Mouse (Mus musculus): ENCODE results near the gene Cyp3a25. TPM values are rescaled to one million over a fixed set of nuclear protein-coding genes. Genes with fewer than 3 reads are reported as not detected.
"Not testable (repeated sequence)": the region's sequence is repeated elsewhere in the genome, so short reads cannot be mapped to it uniquely, and the experiment has no call there.

The Cyp3a25 gene
- not detected for polyA plus RNA-seq (2012; fragmentation: generic; extraction: Trizol)

DNA sequence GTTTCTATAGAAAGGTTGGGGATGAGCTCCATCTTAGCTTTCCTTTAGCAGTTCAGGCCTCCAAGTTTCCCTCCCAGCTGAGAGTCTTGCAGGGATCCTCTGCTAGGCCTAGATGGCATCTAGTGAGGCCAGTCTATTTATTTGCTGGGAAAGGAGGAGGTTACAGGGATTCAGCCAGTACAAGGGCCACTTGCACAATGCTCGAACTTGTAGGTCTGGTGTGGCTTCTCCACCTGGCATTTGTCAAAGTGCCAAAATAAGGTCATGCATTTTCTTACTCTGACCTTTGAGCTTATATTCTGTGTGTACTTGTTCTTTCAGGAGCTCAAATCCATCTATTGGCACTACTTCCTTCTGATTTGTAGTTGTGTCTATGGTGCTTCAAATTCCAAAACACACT lies at the start of gene Cyp3a25:
Gene Cyp3a25 (minus strand): TSS at position 110 of the 400 bp plus-strand sequence.
- H3ac ChIP-seq (ENCODE audit: control insufficient read depth, insufficient read length); H3K79me2 ChIP-seq (ENCODE audit: control insufficient read depth, insufficient read depth); H3K36me3 ChIP-seq (ENCODE audit: control insufficient read depth, insufficient read depth); H3K27me3 ChIP-seq (ENCODE audit: control insufficient read depth, insufficient read depth, insufficient read length); H3K4me2 ChIP-seq (ENCODE audit: low read depth); H3K4me3 ChIP-seq: not testable (repeated sequence)

DNA sequence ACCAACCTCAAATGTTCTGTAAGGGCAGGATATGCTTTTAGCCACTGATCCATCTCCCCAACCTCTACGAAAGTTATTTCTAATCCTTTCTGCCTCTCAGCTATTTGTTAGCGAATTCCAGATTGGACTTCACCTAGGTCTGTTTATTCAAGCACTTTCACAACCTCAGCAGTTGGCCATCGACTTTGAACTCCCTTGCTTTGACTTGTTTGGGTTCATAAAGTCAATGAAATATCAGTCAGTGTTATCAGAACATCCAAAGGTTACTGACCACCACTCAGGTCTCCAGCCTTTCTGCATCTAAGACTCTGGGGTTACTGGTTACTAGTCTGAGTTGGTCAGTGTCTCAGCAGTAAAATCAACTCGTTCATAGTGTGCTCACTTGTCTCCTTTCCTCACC lies 11.7 kb upstream of the Cyp3a25 start:
- no peaks in the 10 kb centered on the region for H3K27me3 ChIP-seq (ENCODE audit: control insufficient read depth, insufficient read depth, insufficient read length)
- TF ChIP-seq MAX (IDR thresholded peaks at IDR 0.05; ENCODE audit: low read depth): no peak
- no peak for TF ChIP-seq SRF (IDR thresholded peaks at IDR 0.05; ENCODE audit: control insufficient read depth, insufficient read length, low read depth)
- no peak for TF ChIP-seq USF1 (IDR thresholded peaks at IDR 0.05; ENCODE audit: low read depth)
- TF ChIP-seq TCF12 (IDR thresholded peaks at IDR 0.05; ENCODE audit: insufficient read depth, poor library complexity, severe bottlenecking): no peak
- TF ChIP-seq REST (IDR thresholded peaks at IDR 0.05; ENCODE audit: insufficient read depth, insufficient read length): no peak
- no peak for TF ChIP-seq POLR2A (IDR thresholded peaks at IDR 0.05; ENCODE audit: insufficient read length, low read depth)
- TF ChIP-seq TCF3 (IDR thresholded peaks at IDR 0.05; ENCODE audit: insufficient read length, low read depth): no peak
- TF ChIP-seq CEBPB (IDR thresholded peaks at IDR 0.05; ENCODE audit: insufficient read depth, poor library complexity, severe bottlenecking): no peak
- no peak for TF ChIP-seq MYOG (IDR thresholded peaks at IDR 0.05; ENCODE audit: control insufficient read depth in 1 of 3, insufficient read depth in 1 of 3, insufficient read length in 2 of 3, low read depth in 2 of 3)
- no peak for TF ChIP-seq POLR2AphosphoS2 (IDR thresholded peaks at IDR 0.05; ENCODE audit: insufficient read length, low read depth)
- no peak for TF ChIP-seq MYOD1 (IDR thresholded peaks at IDR 0.05; ENCODE audit: control insufficient read depth in 1 of 3, insufficient read length in 2 of 3, low read depth in 2 of 3)
- no peak for TF ChIP-seq E2F4 (IDR thresholded peaks at IDR 0.05; ENCODE audit: insufficient read depth)
- no peaks in the 10 kb centered on the region for H3K79me2 ChIP-seq (ENCODE audit: control insufficient read depth, insufficient read depth)
- no peak overlapping the region for H3K4me2 ChIP-seq (ENCODE audit: low read depth)
- H3K36me3 ChIP-seq (ENCODE audit: control insufficient read depth, insufficient read depth): no peaks in the 10 kb centered on the region
- H3K4me3 ChIP-seq: no peak overlapping the region
- no peak overlapping the region for H3ac ChIP-seq (ENCODE audit: control insufficient read depth, insufficient read length)

DNA sequence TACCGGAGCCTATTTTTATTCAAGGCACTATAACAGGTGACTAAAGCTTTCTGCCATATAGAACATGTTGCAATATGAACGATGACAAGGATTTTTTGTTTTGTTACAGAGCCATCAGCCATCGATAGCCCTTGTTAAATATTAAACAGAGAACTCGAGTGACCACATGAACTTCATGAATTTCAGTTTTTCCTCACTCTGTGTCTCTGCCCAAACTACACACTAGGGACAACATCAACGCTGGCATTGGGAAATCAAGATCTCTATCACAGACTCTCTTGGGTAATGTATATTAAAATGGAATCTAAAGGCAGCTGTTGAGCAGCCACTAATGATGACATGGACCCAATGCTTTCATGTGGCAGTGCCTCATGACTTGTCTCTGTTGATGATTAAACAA lies 8.9 kb upstream of the Cyp3a25 start:
- Histone ChIP-seq H3K4me3 (no peak overlapping the region), H3ac (ENCODE audit: control insufficient read depth, insufficient read length) (no peak overlapping the region), H3K4me2 (ENCODE audit: low read depth) (no peak overlapping the region), H3K36me3 (ENCODE audit: control insufficient read depth, insufficient read depth) (no peaks in the 10 kb centered on the region), H3K79me2 (ENCODE audit: control insufficient read depth, insufficient read depth) (no peaks in the 10 kb centered on the region), H3K27me3 (ENCODE audit: control insufficient read depth, insufficient read depth, insufficient read length) (no peaks in the 10 kb centered on the region)
- TF ChIP-seq CEBPB (IDR thresholded peaks at IDR 0.05; ENCODE audit: insufficient read depth, poor library complexity, severe bottlenecking): no peak

DNA sequence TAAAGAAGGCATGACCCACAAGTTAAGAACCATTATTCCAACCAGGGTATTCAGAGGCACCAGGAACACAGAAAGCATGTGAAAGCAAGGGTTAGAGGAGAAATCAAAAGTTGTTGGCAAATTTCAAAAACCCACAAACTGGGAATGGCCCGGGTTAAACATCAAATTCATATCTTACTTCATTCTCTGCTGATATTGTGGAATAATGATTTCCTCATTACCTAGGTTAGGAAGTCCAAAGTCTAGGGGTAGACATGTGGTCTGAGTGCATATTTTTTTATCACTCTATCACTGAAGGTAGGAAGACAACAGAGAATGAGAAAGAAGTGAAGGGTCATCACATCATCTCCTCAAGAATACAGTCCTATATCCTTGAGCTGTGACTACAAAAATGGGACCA lies 1.8 kb upstream of the Cyp3a25 start:
- no peaks in the 10 kb centered on the region for H3K36me3 ChIP-seq (ENCODE audit: control insufficient read depth, insufficient read depth)
- H3ac ChIP-seq (ENCODE audit: control insufficient read depth, insufficient read length): no peak overlapping the region
- H3K27me3 ChIP-seq (ENCODE audit: control insufficient read depth, insufficient read depth, insufficient read length): no peaks in the 10 kb centered on the region
- H3K4me3 ChIP-seq: no peak overlapping the region
- H3K4me2 ChIP-seq (ENCODE audit: low read depth): no peak overlapping the region
- no peaks in the 10 kb centered on the region for H3K79me2 ChIP-seq (ENCODE audit: control insufficient read depth, insufficient read depth)
- TF ChIP-seq TCF3 (IDR thresholded peaks at IDR 0.05; ENCODE audit: insufficient read length, low read depth): no peak
- TF ChIP-seq POLR2A (IDR thresholded peaks at IDR 0.05; ENCODE audit: insufficient read length, low read depth): no peak
- TF ChIP-seq MYOD1 (IDR thresholded peaks at IDR 0.05; ENCODE audit: control insufficient read depth in 1 of 3, insufficient read length in 2 of 3, low read depth in 2 of 3): no peak
- no peak for TF ChIP-seq E2F4 (IDR thresholded peaks at IDR 0.05; ENCODE audit: insufficient read depth)
- no peak for TF ChIP-seq USF1 (IDR thresholded peaks at IDR 0.05; ENCODE audit: low read depth)
- no peak for TF ChIP-seq MYOG (IDR thresholded peaks at IDR 0.05; ENCODE audit: control insufficient read depth in 1 of 3, insufficient read depth in 1 of 3, insufficient read length in 2 of 3, low read depth in 2 of 3)

DNA sequence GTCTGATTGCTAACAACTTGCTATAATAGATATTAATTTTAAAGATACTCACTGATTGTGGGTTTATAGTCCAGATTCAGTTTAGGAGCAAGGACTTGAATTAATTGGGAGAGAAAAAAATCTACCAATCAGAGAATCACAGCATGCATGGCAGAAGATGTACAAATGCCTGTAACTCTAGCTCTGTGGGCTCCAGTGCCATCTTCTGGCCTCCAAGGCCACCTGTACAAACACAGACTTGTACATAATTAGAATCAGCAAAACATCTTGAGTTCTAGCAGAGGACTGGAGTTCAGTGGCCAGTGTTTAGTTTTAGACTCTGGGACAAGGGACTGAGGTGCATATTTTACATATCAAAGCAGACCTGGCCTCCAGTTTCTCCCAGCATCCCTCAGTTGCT lies 42.3 kb downstream of the Cyp3a25 start:
- TF ChIP-seq MYOG (IDR thresholded peaks at IDR 0.05; ENCODE audit: control insufficient read depth in 1 of 3, insufficient read depth in 1 of 3, insufficient read length in 2 of 3, low read depth in 2 of 3): no peak
- no peak for TF ChIP-seq REST (IDR thresholded peaks at IDR 0.05; ENCODE audit: insufficient read depth, insufficient read length)
- TF ChIP-seq MYOD1 (IDR thresholded peaks at IDR 0.05; ENCODE audit: control insufficient read depth in 1 of 3, insufficient read length in 2 of 3, low read depth in 2 of 3): no peak
- no peak for TF ChIP-seq E2F4 (IDR thresholded peaks at IDR 0.05; ENCODE audit: insufficient read depth)
- TF ChIP-seq POLR2A (IDR thresholded peaks at IDR 0.05; ENCODE audit: insufficient read length, low read depth): no peak
- TF ChIP-seq CEBPB (IDR thresholded peaks at IDR 0.05; ENCODE audit: insufficient read depth, poor library complexity, severe bottlenecking): no peak
- TF ChIP-seq TCF3 (IDR thresholded peaks at IDR 0.05; ENCODE audit: insufficient read length, low read depth): no peak
- no peak for TF ChIP-seq USF1 (IDR thresholded peaks at IDR 0.05; ENCODE audit: low read depth)
- TF ChIP-seq MAX (IDR thresholded peaks at IDR 0.05; ENCODE audit: low read depth): no peak
- H3K36me3 ChIP-seq (ENCODE audit: control insufficient read depth, insufficient read depth): no peaks in the 10 kb centered on the region

More for the DNA sequence above, 42.3 kb downstream of the Cyp3a25 start:
- Histone ChIP-seq H3K27me3 (ENCODE audit: control insufficient read depth, insufficient read depth, insufficient read length) (no peaks in the 10 kb centered on the region), H3K4me2 (ENCODE audit: low read depth) (no peak overlapping the region), H3K4me3 (no peak overlapping the region), H3K79me2 (ENCODE audit: control insufficient read depth, insufficient read depth) (no peaks in the 10 kb centered on the region), H3ac (ENCODE audit: control insufficient read depth, insufficient read length) (no peak overlapping the region)

Other genes starting within 250 kb of the Cyp3a25 start
- gene Cyp3a44, start 203.7 kb downstream of the Cyp3a25 start, polyA plus RNA-seq (2012; fragmentation: generic; extraction: Trizol): not detected
- gene Cyp3a11, start 129.7 kb downstream of the Cyp3a25 start, polyA plus RNA-seq (2012; fragmentation: generic; extraction: Trizol): not detected
- not detected for gene Cyp3a59, start 69.6 kb upstream of the Cyp3a25 start, polyA plus RNA-seq (2012; fragmentation: generic; extraction: Trizol)
- not detected for gene Gm5565, start 150.9 kb upstream of the Cyp3a25 start, polyA plus RNA-seq (2012; fragmentation: generic; extraction: Trizol)
- gene Gm6309, start 161.1 kb upstream of the Cyp3a25 start, polyA plus RNA-seq (2012; fragmentation: generic; extraction: Trizol): not detected
- gene 1700001J03Rik, start 175.7 kb upstream of the Cyp3a25 start, polyA plus RNA-seq (2012; fragmentation: generic; extraction: Trizol): not detected
- gene Rnf6, start 211.9 kb upstream of the Cyp3a25 start, polyA plus RNA-seq (2012; fragmentation: generic; extraction: Trizol): 17.2 TPM
- gene Cdk8, start 221.6 kb upstream of the Cyp3a25 start, polyA plus RNA-seq (2012; fragmentation: generic; extraction: Trizol): 11.0 TPM

All from myocyte (in vitro differentiated cells).